Mouse (Mus musculus): ENCODE data around the gene Nprl2. TPM values are rescaled to one million over a fixed set of nuclear protein-coding genes. Genes with fewer than 3 reads are reported as not detected.

Nprl2 gene
- polyA plus RNA-seq, 2 experiments: 37.6 to 52.7 TPM

GRCm38 (mm10) chr9:107586504-107586903 is 44.5 kb downstream of the Nprl2 start:
- no peak for ATAC-seq (ENCODE audit: low FRiP score, low read depth)
- 93% methylated on average over 5 of the region's 5 CpGs for WGBS
- H3K4me1 ChIP-seq (ENCODE audit: control insufficient read depth, insufficient read depth, low read length): peaks cover 12% of the 10 kb centered on the region
- TF ChIP-seq POLR2A (IDR thresholded peaks at IDR 0.05; ENCODE audit: borderline replicate concordance, extremely low read depth, insufficient read depth, insufficient read length): no peak
- H3K36me3 ChIP-seq (ENCODE audit: control insufficient read depth, insufficient read depth, low read length): peaks cover 27% of the 10 kb centered on the region
- H3K4me2 ChIP-seq (replicated peaks; ENCODE audit: low read depth, low read length, severe bottlenecking): no peak overlapping the region
- no peak overlapping the region for H3K4me3 ChIP-seq (replicated peaks; ENCODE audit: low read length)
- no peak overlapping the region for H3K27ac ChIP-seq (replicated peaks; ENCODE audit: low read depth, low read length)
- no peak overlapping the region for H3K9ac ChIP-seq (ENCODE audit: low read depth, low read length, severe bottlenecking)
- no peak for DNase-seq (ENCODE audit: low spot score)
- no peaks in the 10 kb centered on the region for H3K9me3 ChIP-seq (ENCODE audit: control insufficient read depth, low read length)
- no peaks in the 10 kb centered on the region for H3K27me3 ChIP-seq (ENCODE audit: control insufficient read depth, insufficient read depth, low read length)

GRCm38 (mm10) chr9:107586974-107587832 is 45.2 kb downstream of the Nprl2 start, which contains the start of gene Ifrd2:
TSS of gene Ifrd2 (plus strand) at chr9:107587642.
- WGBS: 15% methylated on average over 38 of the region's 46 CpGs
- peak within 1 kb of the TSS; percentile 80 for H3K4me3 ChIP-seq (replicated peaks; ENCODE audit: low read length)
- DNase-seq (ENCODE audit: low spot score): peak; percentile 100
- H3K4me1 ChIP-seq (ENCODE audit: control insufficient read depth, insufficient read depth, low read length): peaks cover 7% of the 10 kb centered on the region
- H3K27ac ChIP-seq (replicated peaks; ENCODE audit: low read depth, low read length): no peak within 1 kb of the TSS
- peak within 1 kb of the TSS; percentile 63 for H3K9ac ChIP-seq (ENCODE audit: low read depth, low read length, severe bottlenecking)
- H3K36me3 ChIP-seq (ENCODE audit: control insufficient read depth, insufficient read depth, low read length): peaks cover 34% of the 10 kb centered on the region
- ATAC-seq (ENCODE audit: low FRiP score, low read depth): peak; percentile 99
- TF ChIP-seq POLR2A (IDR thresholded peaks at IDR 0.05; ENCODE audit: borderline replicate concordance, extremely low read depth, insufficient read depth, insufficient read length): 0 out of 2 replicates have a peak, but pooled peaks have one; percentile 11
- no peaks in the 10 kb centered on the region for H3K9me3 ChIP-seq (ENCODE audit: control insufficient read depth, low read length)
- peak within 1 kb of the TSS; percentile 76 for H3K4me2 ChIP-seq (replicated peaks; ENCODE audit: low read depth, low read length, severe bottlenecking)
- H3K27me3 ChIP-seq (ENCODE audit: control insufficient read depth, insufficient read depth, low read length): no peaks in the 10 kb centered on the region

GRCm38 (mm10) chr9:107587833-107588639 is 46.0 kb downstream of the Nprl2 start:
- peak; percentile 40 for DNase-seq (ENCODE audit: low spot score)
- TF ChIP-seq POLR2A (IDR thresholded peaks at IDR 0.05; ENCODE audit: borderline replicate concordance, extremely low read depth, insufficient read depth, insufficient read length): no peak
- peak overlapping the region; percentile 63 for H3K9ac ChIP-seq (ENCODE audit: low read depth, low read length, severe bottlenecking)

GRCm38 (mm10) chr9:107590058-107590772 is 48.2 kb downstream of the Nprl2 start:
- H3K9me3 ChIP-seq (ENCODE audit: control insufficient read depth, low read length): no peaks in the 10 kb centered on the region
- 92% methylated on average over 25 of the region's 25 CpGs for WGBS
- H3K4me3 ChIP-seq (replicated peaks; ENCODE audit: low read length): no peak overlapping the region
- H3K36me3 ChIP-seq (ENCODE audit: control insufficient read depth, insufficient read depth, low read length): peaks cover 51% of the 10 kb centered on the region
- ATAC-seq (ENCODE audit: low FRiP score, low read depth) (no peak), DNase-seq (ENCODE audit: low spot score) (no peak)
- no peak overlapping the region for H3K9ac ChIP-seq (ENCODE audit: low read depth, low read length, severe bottlenecking)
- no peak for TF ChIP-seq POLR2A (IDR thresholded peaks at IDR 0.05; ENCODE audit: borderline replicate concordance, extremely low read depth, insufficient read depth, insufficient read length)
- H3K4me2 ChIP-seq (replicated peaks; ENCODE audit: low read depth, low read length, severe bottlenecking): no peak overlapping the region
- H3K27ac ChIP-seq (replicated peaks; ENCODE audit: low read depth, low read length): no peak overlapping the region
- H3K4me1 ChIP-seq (ENCODE audit: control insufficient read depth, insufficient read depth, low read length): peaks cover 7% of the 10 kb centered on the region
- H3K27me3 ChIP-seq (ENCODE audit: control insufficient read depth, insufficient read depth, low read length): no peaks in the 10 kb centered on the region

More at GRCm38 (mm10) chr9:107587833-107588639, 46.0 kb downstream of the Nprl2 start:
- Histone ChIP-seq H3K4me1 (ENCODE audit: control insufficient read depth, insufficient read depth, low read length) (peaks cover 7% of the 10 kb centered on the region), H3K9me3 (ENCODE audit: control insufficient read depth, low read length) (no peaks in the 10 kb centered on the region), H3K27ac (replicated peaks; ENCODE audit: low read depth, low read length) (no peak overlapping the region), H3K4me2 (replicated peaks; ENCODE audit: low read depth, low read length, severe bottlenecking) (peak overlapping the region; percentile 76), H3K27me3 (ENCODE audit: control insufficient read depth, insufficient read depth, low read length) (no peaks in the 10 kb centered on the region), H3K4me3 (replicated peaks; ENCODE audit: low read length) (peak overlapping the region; percentile 80), H3K36me3 (ENCODE audit: control insufficient read depth, insufficient read depth, low read length) (peaks cover 38% of the 10 kb centered on the region)
- ATAC-seq (ENCODE audit: low FRiP score, low read depth): no peak; the same call in 1 of the 2 replicates
- WGBS: 5% methylated on average over 33 of the region's 33 CpGs

GRCm38 (mm10) chr9:107590773-107591060 is 48.7 kb downstream of the Nprl2 start:
- 92% methylated on average over 6 of the region's 6 CpGs for WGBS
- H3K27me3 ChIP-seq (ENCODE audit: control insufficient read depth, insufficient read depth, low read length): no peaks in the 10 kb centered on the region
- H3K4me3 ChIP-seq (replicated peaks; ENCODE audit: low read length): no peak overlapping the region
- peaks cover 51% of the 10 kb centered on the region for H3K36me3 ChIP-seq (ENCODE audit: control insufficient read depth, insufficient read depth, low read length)
- DNase-seq (ENCODE audit: low spot score) (no peak), ATAC-seq (ENCODE audit: low FRiP score, low read depth) (no peak)
- H3K9ac ChIP-seq (ENCODE audit: low read depth, low read length, severe bottlenecking): no peak overlapping the region
- no peak overlapping the region for H3K4me2 ChIP-seq (replicated peaks; ENCODE audit: low read depth, low read length, severe bottlenecking)
- no peak for TF ChIP-seq POLR2A (IDR thresholded peaks at IDR 0.05; ENCODE audit: borderline replicate concordance, extremely low read depth, insufficient read depth, insufficient read length)
- H3K27ac ChIP-seq (replicated peaks; ENCODE audit: low read depth, low read length): no peak overlapping the region
- no peaks in the 10 kb centered on the region for H3K9me3 ChIP-seq (ENCODE audit: control insufficient read depth, low read length)
- peaks cover 7% of the 10 kb centered on the region for H3K4me1 ChIP-seq (ENCODE audit: control insufficient read depth, insufficient read depth, low read length)
